Mouse (Mus musculus): Measurements from ENCODE around the gene Cux1.
A peak's percentile ranks its signal among the peaks of the same experiment; 100 is the strongest.

Cux1 gene

GRCm38 (mm10) chr5:136363421-136363820, 203.9 kb downstream of the Cux1 start:
- DNase-seq: no peak

GRCm38 (mm10) chr5:136362473-136363230, 204.6 kb downstream of the Cux1 start:
- no peak for DNase-seq

DNA sequence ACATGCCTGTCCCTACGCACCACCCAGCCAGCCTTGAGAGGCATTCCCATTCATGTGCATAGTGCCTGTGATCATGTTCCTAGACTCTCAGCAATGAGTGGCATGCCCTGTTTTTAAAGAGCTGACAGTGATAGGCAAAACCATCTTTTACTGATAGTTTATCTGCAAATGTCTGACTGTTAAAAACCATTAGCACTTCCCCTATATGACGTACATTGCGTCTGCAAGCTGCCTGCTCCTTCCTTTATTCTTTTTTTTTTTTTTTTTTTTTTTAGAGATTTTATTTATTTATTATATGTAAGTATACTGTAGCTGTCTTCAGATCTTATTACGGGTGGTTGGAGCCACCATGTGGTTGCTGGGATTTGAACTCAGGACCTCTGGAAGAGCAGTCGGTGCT, 205.3 kb downstream of the Cux1 start:
- DNase-seq: no peak

- DNase-seq: no peak
These were observed 210.1 kb downstream of the Cux1 start for GRCm38 (mm10) chr5:136357227-136357626.

DNA sequence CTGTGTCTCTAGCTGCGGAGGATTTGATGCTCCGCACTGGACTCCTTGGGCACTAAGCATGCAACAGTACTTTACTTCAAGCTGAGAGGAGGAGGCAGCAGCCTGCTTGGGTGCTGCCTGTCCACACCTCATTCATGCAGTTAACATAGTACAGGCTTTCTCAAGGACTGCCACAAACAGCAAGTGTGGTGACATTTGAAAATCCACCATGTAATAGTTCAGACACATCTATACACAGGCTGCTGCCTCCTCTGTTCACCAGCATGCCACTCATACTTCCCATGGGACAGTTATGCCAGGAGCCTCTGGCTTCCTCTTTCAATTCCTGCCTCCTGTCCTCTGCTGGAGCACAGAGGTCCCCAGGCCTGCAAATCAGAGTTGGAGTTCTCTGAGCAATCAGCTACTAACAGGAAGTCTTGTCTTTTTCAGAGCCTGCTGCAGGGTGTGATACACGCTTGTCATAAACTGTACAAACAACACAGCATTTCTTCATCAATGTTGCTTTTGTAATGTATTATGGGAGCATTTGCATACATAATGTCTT, 211.6 kb downstream of the Cux1 start:
- DNase-seq: no peak

- no peak for DNase-seq
These were observed 212.6 kb downstream of the Cux1 start for GRCm38 (mm10) chr5:136354729-136355128.

DNA sequence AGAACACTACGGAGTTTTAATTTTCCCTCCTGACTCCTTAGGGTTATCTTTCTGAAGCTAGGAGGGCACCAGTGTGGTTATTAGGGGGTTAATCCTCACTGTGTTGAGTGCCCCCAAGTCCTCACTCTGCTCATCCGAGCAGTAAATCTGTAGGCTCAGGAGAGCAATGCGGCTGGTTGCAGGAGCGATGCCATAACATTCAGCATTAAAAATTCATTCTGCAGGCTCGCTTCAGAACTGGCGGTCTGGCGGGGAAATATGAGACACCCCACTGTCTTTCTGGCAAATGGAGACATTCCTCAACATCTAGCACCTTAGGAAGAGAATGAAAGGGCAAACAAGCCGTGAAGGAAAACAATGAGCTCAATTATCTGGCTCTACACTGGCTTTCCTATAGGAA, 214.2 kb downstream of the Cux1 start:
- no peak for DNase-seq

GRCm38 (mm10) chr5:136343156-136343890, 224.0 kb downstream of the Cux1 start:
- DNase-seq: no peak

GRCm38 (mm10) chr5:136336798-136337527, 230.3 kb downstream of the Cux1 start:
- no peak for DNase-seq

- no peak for DNase-seq
These were observed 231.6 kb downstream of the Cux1 start for GRCm38 (mm10) chr5:136335681-136336080.

GRCm38 (mm10) chr5:136334780-136335179, 232.5 kb downstream of the Cux1 start:
- no peak for DNase-seq

DNA sequence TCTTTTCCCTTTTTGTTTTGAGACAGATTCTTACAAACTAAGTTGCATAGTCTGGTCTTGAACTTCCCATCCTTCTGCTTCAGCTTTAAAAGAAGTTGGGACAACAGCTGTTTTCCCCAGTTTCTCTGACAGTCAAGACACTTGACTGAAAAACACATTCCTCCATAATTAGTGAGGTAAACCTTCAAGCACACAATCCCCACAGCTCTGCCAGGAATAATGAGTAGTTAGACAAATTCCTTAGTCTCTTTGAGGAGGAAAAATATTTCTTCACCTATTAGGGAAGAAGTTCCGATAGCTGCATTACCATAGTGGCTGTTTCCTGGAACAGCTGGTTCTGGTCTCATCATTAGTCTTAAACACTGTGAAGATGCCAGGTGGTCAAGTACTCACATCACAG, 233.2 kb downstream of the Cux1 start:
- DNase-seq: no peak

- DNase-seq: no peak
These were observed 234.4 kb downstream of the Cux1 start for GRCm38 (mm10) chr5:136332786-136333462.

- DNase-seq: peak; percentile 5 to 11
These were observed 239.6 kb downstream of the Cux1 start for GRCm38 (mm10) chr5:136327736-136328135.

DNA sequence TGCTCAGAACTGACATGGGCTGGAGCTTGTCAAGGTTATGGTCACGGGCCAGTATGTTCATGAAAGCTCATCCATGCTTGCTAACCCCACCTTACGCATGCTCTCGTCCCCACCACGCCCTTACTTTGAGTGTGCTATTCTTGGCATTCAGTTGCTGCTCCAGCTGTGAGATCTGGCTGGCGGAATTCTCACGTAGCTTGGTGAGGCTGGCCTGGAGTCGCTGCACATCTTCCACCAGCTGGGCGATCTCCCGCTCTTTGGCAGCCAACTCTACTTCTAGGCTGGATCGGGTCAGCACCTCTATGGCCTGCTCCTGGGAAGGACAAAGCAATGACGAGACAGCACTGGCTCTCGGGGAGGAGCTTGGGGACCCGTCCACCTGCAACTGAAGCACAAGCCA, 240.7 kb downstream of the Cux1 start:
- DNase-seq: no peak

DNA sequence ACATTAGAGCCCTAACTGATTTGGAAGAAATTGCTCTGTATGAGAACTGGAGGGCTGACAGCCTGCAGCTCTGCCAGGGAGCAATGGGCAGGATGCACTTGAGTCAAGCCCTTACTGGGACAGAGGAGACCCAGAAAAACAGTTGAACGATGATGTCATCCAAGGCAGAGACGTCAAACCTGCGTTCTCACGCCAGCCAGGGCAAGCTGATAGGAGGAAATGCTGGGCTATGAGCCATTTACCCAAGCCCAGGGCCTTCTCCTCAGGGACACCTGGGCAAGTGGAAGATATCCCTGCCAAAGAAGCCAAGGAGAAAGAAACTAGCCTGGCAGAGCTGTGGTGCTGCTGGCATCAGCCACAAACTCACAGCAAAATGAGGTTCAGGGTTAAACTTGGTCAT, 242.8 kb downstream of the Cux1 start:
- DNase-seq: no peak

DNA sequence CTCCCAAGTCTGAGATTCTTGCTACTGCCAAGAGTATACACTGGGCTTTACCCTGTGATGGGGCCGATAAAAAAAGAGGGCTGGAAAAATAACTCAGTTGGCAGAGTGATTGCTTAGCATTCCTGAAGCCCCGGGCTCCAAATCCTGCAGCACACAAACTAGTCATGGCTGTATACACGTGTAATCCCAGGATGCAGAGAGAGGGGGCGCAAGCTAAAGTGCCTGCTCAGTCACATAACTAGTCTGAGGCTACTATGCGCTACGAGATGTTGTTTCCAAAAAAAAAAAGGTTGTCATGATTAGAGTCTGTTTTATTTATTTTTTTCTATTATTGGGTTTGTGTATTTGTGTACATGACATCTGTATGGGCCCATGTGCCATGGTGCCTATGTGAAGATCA, 245.9 kb downstream of the Cux1 start:
- DNase-seq: peak; percentile 34 to 38

- DNase-seq: no peak
These were observed 254.7 kb downstream of the Cux1 start for GRCm38 (mm10) chr5:136312566-136312965.

DNA sequence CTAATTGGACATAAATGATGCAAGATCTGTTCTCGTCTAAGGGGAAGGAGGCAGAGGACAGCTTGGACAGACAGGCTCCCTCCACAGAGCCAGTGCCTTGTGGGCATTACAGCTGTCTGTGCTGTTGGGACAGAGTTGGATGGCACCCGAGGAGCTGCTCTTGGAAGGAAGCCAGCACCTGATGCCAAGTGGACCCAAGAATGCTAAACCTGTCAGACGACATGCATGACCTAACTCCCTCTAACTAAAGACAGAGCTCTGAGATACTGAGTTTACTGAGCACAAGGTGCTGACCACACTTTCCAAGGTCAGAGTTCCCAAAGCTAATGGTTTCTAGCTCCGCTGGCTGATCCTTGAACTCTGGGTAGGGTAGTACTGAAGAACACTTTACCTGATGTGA, 255.1 kb downstream of the Cux1 start:
- no peak for DNase-seq

DNA sequence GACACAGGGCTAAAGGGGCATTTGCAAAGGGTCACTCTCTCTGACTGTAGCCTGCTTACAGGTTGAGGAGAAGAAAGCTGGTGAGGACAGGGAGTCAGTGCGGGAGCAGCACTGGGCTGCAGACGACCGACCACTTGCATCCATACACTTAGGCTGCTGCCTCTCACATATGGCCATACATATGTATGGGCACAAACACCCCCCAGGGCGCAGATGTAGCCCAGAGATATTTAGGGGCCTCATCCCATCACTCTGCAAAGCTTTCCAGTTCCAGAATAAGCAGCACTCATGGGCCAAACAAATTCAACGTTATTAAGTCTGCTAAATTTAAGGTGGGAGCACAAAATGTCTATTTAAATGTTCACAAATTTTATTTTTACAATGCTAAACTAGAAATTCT, 261.0 kb downstream of the Cux1 start:
- DNase-seq: no peak

DNA sequence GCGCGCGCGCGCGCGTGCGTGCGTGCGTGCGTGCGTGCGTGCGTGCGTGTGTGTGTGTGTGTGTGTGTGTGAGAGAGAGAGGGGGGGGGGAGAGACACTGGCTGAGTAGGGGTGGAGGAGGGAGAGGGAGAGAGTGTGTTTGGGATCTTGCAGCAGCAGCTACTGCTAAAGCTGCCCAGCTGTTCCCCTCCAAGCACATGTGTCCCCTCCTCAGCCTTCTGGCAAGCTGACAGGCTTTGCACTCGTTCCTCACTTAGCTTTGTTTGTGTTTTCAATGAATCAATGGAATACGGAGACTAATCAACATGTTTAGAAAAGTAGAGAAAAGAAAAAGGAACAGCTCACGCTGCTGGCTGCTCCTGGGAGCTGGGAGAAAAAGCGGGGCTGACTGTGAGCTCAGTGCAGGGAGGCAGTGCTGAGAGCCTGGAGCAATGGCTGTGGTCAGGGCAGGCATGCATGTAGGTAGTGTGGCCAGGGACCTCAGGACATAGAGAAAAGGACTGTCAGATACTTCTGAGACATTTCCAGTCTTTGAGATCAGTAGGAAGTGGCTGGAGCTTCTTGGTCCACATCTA, 263.8 kb downstream of the Cux1 start:
- DNase-seq: no peak

DNA sequence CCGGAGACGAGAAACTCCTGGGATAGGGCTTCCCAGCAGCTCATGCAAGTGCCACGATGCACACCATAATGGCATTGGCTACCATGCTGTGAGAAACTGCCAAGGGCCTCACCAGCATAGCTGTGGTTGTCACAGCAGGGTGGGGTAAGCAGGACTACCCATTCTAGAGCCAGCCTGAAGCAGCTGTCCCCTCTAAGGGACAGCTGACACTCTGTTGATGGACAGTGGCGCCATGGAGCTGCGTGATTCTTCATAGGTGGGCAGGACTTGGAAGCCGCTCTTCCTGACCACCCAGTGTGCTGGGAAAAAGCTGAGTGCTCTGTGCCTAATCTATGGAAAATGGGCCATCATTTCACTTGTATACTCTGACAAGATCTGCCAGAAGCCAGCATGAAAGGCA, 266.4 kb downstream of the Cux1 start:
- DNase-seq: no peak

DNA sequence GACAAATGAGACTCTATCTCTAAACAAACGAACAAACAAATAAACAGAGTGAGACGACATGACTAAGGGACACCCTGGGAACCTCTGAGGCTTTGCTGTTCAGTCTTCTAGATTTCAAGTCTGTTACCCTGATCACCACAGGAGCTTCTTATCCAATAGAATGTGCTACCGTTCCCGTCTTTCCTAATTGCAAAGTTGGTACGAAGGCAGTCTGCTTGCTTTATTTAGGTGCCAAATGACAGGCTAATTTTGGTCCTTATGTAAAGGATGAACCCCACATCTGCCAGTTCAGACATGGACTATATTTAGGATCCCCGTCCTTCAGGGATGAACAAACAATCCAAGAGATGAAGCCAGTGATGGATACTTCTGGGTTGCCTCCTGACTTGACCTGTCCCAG, 269.6 kb downstream of the Cux1 start:
- DNase-seq: no peak
